Mouse (Mus musculus) liver, adult 2 months (tissue): ENCODE measurements around the gene Spata48.

ENCODE experiments used
- CTCF ChIP-seq: fragments of 200-500 bp; IDR thresholded peaks from 2 replicates; pipeline ENCODE4 v1.5.1; 2011; ENCODE audit warnings: low read depth, low read length, control low read depth
- POLR2A ChIP-seq: fragments of 200-500 bp; IDR thresholded peaks from 2 replicates; pipeline ENCODE4 v1.6.1; 2011; ENCODE audit warnings: low read length, control low read depth; ENCODE audit not compliant: insufficient read depth; ENCODE audit errors: extremely low read depth

DNA sequence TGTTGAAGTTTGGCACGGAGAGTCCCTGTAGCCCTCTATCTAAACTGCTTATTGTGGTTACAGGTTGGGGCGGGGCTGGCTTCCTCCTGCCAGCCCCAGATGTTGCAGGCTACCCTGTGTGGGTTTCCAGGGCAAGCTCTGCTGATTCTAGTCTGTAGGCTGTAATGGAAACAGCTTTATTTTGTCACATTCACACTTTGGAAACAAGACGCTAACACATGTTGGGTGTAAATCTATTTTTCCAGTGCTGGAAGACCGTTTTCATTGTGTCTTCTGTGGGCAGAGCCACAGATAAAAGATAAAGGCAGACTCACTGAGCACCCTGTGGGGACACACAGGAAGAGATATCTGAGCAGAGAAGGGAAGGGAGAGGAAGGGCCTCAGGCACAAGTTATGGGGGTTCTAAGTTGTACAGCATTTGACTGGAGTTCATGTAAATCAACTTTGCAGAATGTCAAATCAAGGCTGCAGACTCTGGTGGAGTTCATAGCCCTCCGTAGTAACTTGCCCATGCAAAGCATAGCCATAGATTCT, 60.1 kb downstream of the Spata48 start:
- TF ChIP-seq CTCF: no peak
- TF ChIP-seq POLR2A: no peak
